Mouse (Mus musculus): ENCODE data around the gene Coro1b.

The Coro1b gene

DNA sequence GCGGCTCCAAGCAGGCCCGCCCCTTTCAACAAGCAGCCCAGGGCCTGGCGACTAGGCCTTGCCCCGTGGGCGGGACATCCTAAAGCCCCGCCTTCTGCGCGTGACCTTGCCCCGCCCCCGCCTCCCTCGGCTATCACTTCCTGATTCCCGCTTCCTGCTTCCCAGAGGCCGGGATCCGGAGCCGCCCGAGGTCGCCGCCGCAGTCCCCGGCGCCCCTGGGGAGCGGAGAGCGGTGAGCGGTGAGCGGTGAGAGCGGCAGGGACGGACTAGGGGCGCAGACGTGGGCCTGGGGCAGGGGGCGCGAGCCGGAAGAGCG, at the start of gene Coro1b:
Gene Coro1b, plus strand, starts transcription at position 129 of the 316 bp plus-strand sequence.
- DNase-seq (ENCODE audit: low spot score): peak; percentile 93

DNA sequence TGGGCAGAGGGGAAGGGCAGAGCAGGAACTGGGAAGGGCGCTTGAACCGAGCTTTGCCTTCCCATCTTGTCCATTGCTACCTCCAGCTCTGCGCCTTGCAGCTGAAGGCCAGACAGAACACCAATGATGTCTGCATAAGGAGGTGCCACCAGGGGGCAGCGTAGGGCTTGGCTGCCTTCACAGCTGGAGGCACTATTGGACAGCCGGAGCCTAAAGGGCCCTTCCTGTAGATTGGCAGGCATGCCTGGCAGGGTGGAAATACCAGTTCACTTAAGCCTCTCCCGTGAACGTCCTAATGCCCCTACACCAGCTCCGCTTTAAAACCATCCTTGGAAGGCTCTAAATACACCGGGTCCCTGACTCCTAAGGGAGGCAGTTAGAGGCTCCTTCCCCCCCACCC, 49.4 kb upstream of the Coro1b start:
- DNase-seq (ENCODE audit: low spot score): peak; percentile 79

DNA sequence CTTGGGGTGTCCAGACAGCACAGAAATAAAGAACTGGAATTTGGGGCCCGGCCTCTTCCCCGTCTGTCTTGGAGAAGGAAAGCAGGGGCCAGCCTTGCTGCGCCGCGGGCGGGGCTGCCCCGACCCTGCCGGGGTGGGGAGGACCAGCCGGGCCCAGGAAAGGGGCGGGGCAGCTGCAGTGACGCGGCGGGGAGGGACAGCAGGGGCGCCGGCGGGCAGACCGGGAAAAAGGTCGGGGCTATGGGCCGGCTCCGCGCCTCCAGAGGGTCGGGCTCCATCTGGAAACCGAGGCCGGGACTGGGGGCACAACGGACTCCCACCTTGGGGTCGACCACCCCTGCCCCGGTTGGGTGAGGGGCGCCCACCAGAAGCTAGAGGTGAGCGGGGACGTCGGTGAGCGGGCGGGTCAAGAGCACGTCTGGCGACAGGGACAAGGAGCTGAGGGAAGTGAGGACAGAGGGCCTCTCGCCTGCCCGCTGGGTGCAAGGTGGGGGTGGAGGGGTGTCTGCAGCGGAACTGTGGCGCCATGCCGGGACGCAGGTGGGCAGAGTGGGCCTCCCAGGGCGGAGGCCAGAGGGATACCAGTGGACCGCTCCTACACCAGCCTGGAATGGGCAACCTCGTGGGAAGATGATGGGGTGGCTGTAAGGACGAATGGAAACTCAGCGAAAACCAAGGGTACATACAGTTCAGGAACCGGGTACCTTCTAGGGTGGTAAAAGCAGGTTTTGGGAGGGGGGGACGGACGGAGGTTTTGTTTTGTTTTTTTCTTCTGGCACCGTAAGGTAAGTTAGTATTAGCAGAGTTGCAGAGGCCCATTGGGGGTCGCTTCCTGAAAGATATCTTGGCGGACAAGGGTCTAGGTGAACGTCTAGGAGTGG, 48.3 kb upstream of the Coro1b start, which contains the start of gene Pitpnm1:
Gene Pitpnm1, plus strand, starts transcription at position 162 of the 881 bp plus-strand sequence.
- peak; percentile 44 for DNase-seq (ENCODE audit: low spot score)

GRCm38 (mm10) chr19:4100718-4101261, 47.6 kb upstream of the Coro1b start:
- no peak for DNase-seq (ENCODE audit: low spot score)

- DNase-seq (ENCODE audit: low spot score): no peak
Observed at GRCm38 (mm10) chr19:4101466-4101865, 47.0 kb upstream of the Coro1b start.

- no peak for DNase-seq (ENCODE audit: low spot score)
Observed at GRCm38 (mm10) chr19:4102049-4102448, 46.4 kb upstream of the Coro1b start.

DNA sequence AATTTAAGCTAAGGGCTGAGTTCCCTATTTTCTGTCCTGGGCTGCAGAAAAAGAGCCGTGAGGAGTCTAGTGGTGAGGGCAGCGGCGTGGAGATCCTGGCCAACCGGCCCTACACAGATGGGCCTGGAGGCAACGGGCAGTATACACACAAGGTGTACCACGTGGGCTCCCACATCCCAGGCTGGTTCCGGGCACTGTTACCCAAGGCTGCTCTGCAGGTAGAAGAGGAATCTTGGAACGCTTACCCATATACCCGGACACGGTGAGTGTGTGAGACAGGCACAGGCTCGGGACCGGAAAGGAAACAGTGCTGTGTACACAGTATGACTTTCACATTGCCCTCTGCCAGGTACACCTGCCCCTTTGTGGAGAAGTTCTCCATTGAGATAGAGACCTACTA, 45.8 kb upstream of the Coro1b start:
- DNase-seq (ENCODE audit: low spot score): no peak

GRCm38 (mm10) chr19:4103294-4103693, 45.1 kb upstream of the Coro1b start:
- no peak for DNase-seq (ENCODE audit: low spot score)

GRCm38 (mm10) chr19:4103792-4104191, 44.6 kb upstream of the Coro1b start:
- no peak for DNase-seq (ENCODE audit: low spot score)

GRCm38 (mm10) chr19:4104675-4105194, 43.7 kb upstream of the Coro1b start:
- DNase-seq (ENCODE audit: low spot score): no peak

DNA sequence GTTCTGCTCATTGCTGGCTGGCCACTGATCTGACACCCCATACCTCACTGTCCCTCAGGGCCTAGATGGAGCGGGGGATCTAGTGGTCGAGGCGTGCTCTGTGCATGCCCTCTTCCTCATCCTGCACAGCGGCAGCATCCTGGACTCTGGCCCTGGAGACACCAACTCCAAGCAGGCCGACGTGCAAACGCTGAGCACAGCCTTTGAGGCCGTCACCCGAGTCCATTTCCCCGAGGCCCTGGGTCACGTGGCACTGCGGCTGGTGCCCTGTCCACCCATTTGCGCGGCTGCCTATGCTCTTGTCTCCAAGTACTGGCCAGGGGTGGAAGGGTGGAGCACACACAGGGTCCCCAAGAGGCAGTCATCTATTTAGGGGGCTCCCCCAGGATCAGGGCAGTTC, 41.8 kb upstream of the Coro1b start:
- no peak for DNase-seq (ENCODE audit: low spot score)

DNA sequence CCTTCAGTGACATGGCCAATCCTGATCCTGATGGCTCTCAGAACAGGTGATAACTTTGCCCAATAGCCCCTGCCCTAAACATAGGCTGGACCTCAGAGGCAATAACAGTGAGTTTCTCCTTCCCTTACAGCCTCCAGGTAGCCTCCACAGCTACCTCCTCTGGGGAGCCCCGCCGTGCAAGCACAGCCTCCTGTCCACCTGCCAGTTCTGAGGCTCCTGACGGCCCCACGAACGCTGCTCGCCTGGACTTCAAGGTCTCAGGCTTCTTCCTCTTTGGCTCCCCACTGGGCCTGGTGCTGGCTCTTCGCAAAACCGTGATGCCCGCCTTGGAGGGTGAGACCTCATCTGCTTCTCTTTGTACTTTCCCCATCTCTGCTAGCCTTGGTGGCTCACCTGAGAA, 39.9 kb upstream of the Coro1b start:
- DNase-seq (ENCODE audit: low spot score): no peak

- DNase-seq (ENCODE audit: low spot score): no peak
Observed at GRCm38 (mm10) chr19:4112063-4112960, 36.1 kb upstream of the Coro1b start.

GRCm38 (mm10) chr19:4113186-4113805, 35.1 kb upstream of the Coro1b start:
- DNase-seq (ENCODE audit: low spot score): peak; percentile 55

DNA sequence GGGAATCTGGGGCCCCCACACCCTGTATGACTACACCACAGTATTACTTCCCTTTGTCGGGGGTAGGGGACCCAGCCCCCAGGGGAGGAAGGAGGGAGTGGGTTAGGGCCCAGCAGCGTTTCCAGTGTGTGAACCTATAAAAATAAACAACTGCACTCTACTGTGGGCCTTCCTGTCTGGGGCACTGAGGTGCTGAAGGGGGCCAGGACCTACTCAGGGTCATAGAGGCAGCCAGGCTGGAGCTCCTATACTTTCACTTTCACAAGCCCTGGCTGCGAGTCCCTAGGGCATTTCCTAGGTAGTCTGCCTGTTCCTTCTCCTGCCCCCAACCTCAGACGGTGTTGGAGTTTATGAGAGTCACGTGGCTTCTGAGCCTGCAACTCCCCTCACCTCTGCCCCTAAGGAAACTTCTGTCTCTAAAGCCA, 34.6 kb upstream of the Coro1b start:
- DNase-seq (ENCODE audit: low spot score): no peak

DNA sequence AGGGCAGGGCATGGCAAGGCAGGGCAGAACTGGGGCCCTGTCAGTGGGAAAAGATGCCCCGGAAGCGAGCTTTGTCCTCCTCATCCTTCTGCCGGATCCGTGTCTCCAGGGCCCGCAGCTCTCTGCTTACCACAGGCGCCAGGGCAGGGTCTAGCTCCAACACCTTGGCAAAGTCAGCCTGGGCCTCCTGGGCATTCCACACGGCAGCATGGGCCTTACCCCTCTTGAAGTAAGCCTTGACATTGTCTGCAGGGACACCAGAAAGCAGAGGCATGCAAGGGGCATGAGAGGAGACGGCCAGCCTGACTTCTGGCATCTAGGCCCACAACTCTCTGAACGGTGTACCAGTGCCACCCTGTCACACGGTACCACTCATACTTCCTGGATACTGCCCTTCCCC, 33.9 kb upstream of the Coro1b start:
- DNase-seq (ENCODE audit: low spot score): no peak

- no peak for DNase-seq (ENCODE audit: low spot score)
Observed at GRCm38 (mm10) chr19:4115144-4115543, 33.3 kb upstream of the Coro1b start.

DNA sequence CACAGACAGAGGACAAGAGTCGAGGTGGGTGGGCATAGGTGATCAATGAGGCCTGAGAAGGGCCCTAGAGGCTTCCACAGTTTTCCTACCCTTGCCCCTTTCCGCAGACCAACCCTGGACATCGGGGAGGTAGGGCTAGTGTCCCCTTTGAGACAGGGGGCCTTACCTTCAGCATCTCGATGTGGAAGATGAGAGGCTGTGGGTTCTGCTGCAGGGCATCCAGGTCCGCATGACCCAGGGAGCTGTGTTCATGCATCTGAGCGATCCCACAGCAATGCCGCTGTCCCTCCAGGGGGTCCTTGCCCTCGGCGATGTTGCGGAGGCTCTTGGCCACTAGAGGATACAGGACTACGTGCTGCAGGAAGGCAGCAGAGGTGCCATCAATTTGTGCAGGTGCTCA, 32.6 kb upstream of the Coro1b start:
- DNase-seq (ENCODE audit: low spot score): no peak

DNA sequence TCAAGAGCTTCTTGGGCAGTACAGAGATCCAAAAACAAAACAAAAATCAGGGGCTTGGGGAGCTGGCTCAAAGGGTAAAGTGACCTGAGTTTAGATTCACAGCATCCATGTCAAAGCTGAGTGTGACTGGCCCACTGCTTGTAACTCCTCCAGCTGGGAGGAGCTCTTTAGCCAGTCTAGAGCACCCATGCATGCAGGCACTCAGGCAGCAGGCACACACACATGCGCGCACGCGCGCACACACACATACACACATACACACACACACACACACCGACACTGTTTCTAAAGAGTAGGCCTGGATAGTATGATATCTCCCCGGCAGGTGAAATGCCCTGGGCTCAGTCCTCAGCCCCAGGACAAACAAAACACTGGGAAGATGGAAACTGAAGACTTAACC, 31.4 kb upstream of the Coro1b start:
- no peak for DNase-seq (ENCODE audit: low spot score)

- DNase-seq (ENCODE audit: low spot score): no peak
Observed at GRCm38 (mm10) chr19:4118350-4118749, 30.1 kb upstream of the Coro1b start.

- no peak for DNase-seq (ENCODE audit: low spot score)
Observed at GRCm38 (mm10) chr19:4119716-4120487, 28.5 kb upstream of the Coro1b start.
